8 mouse cellular contexts compared by ENCODE assay signal in genomic region chr6:90945560-90946230, GRCm38 (mm10). TPM values are rescaled to one million over a fixed set of nuclear protein-coding genes. Genes with fewer than 3 reads are reported as not detected.
DNase-seq lines count a peak whose midpoint lies in the region; ATAC-seq and TF ChIP-seq lines count a peak whose summit lies in the region.

No protein-coding gene starts in this region.

- H3K9ac ChIP-seq in stomach, postnatal 0 days (ENCODE audit: low read length), result no peak overlapping the region

- no peak overlapping the region for H3K4me3 ChIP-seq in stomach, postnatal 0 days (ENCODE audit: low read depth, low read length)

- H3K36me3 ChIP-seq in stomach, postnatal 0 days (ENCODE audit: control insufficient read depth, insufficient read depth, low read length), result no peaks in the 10 kb centered on the region

- no peak for TF ChIP-seq EP300 in stomach, postnatal 0 days (optimal IDR thresholded peaks at IDR 0.05)

- ATAC-seq in stomach, postnatal 0 days (ENCODE audit: low FRiP score, low TSS enrichment), result no peak
- no peak for ATAC-seq in CD4-positive, CD25-positive, alpha-beta regulatory T cell, adult 4 months

- H3K4me2 ChIP-seq in stomach, postnatal 0 days (replicated peaks; ENCODE audit: low read depth), result no peak overlapping the region

- H3K9me3 ChIP-seq in stomach, postnatal 0 days (ENCODE audit: control insufficient read depth, low read length), result no peaks in the 10 kb centered on the region

- intact Hi-C loops in left cerebral cortex, postnatal 14 days (cut with DNase I), result no loop called here

- WGBS in stomach, postnatal 0 days, result 44% methylated on average over 2 of the region's 2 CpGs

- TF ChIP-seq CTCF in stomach, postnatal 0 days (IDR thresholded peaks at IDR 0.05; ENCODE audit: low read depth), result no peak

- no peak overlapping the region for H3K27ac ChIP-seq in stomach, postnatal 0 days (replicated peaks)

- peak; percentile 13 to 37 for DNase-seq in adrenal gland, postnatal 36 days
- DNase-seq in adrenal gland, adult 8-10 months, result no peak
- peak; percentile 26 for DNase-seq in urinary bladder, postnatal 14 days (ENCODE audit: low spot score)
- DNase-seq in urinary bladder, postnatal 36 days (ENCODE audit: low spot score in 2 of 2), result no peak
- peak; percentile 69 for DNase-seq in left cerebral cortex, postnatal 14 days (ENCODE audit: low spot score in 2 of 2)
- DNase-seq in stomach, postnatal 0 days (ENCODE audit: low spot score), result peak; percentile 59
- DNase-seq in T-cell, adult 2 months (ENCODE audit: low spot score), result no peak

- H3K4me1 ChIP-seq in stomach, postnatal 0 days (replicated peaks; ENCODE audit: control insufficient read depth, insufficient read depth), result no peaks in the 10 kb centered on the region

- H3K27me3 ChIP-seq in stomach, postnatal 0 days (ENCODE audit: control insufficient read depth, insufficient read depth, low read length), result no peaks in the 10 kb centered on the region

RNA-seq across cellular contexts. Expression of gene Iqsec1, which starts 42.8 kb away (rescaled TPM):
- total RNA-seq in adrenal gland, postnatal 36 days (2021), result 100 to 1,000 TPM in 1 of 2 experiments, 10 to 100 TPM in 1; 96.2 to 114 TPM
- 100 to 1,000 TPM; 110 to 149 (median 131) TPM for total RNA-seq in adrenal gland, adult 8-10 months (2022)
- 100 to 1,000 TPM; 246 to 274 TPM for total RNA-seq in left cerebral cortex, postnatal 14 days (2021)
- 4.8 and 5.1 TPM in 2 replicates for polyA plus RNA-seq in stomach, postnatal 0 days (2015; fragmentation: Nextera tagmentation; extraction: Ambion mirVana)
- polyA plus RNA-seq in CD4-positive, CD25-positive, alpha-beta regulatory T cell, adult 4 months (2017; shearing (Covaris generic)), result 1 to 10 TPM; 6.6 to 8.9 TPM

Comparison
In these comparisons a context has a peak if more than half of its experiments do, and no peak if none do; other contexts are left out.
1. DNase-seq: peak in adrenal gland, postnatal 36 days (2 of 2), urinary bladder, postnatal 14 days (single experiment), left cerebral cortex, postnatal 14 days (2 of 2) and stomach, postnatal 0 days (single experiment); none in adrenal gland, adult 8-10 months (single experiment), urinary bladder, postnatal 36 days (0 of 2) and T-cell, adult 2 months (single experiment).